Mouse (Mus musculus) intestine, postnatal 0 days (tissue): Measurements from ENCODE around the gene Rpl10a. TPM values are rescaled to one million over a fixed set of nuclear protein-coding genes. Genes with fewer than 3 reads are reported as not detected.
"Not testable (repeated sequence)": the region's sequence is repeated elsewhere in the genome, so short reads cannot be mapped to it uniquely, and the experiment has no call there.

Experiments used
- ATAC-seq: fragments of 200-750 bp; cut with Nextera tagmentation; 2 replicates; pipeline ENCODE4 v1.8.0; 2017; ENCODE audit warnings: mild to moderate bottlenecking, moderate TSS enrichment, moderate library complexity
- H3K27ac ChIP-seq: fragments of 300-500 bp; sonication (generic); 2 replicates; pipeline ENCODE4 v1.5.1; 2014; ENCODE audit warnings: mild to moderate bottlenecking, low read depth, low read length, moderate library complexity
- H3K27me3 ChIP-seq: fragments of 300-500 bp; sonication (generic); replicated peaks from 2 replicates; pipeline ENCODE4 v1.6.1; 2014; ENCODE audit warnings: low read length, mixed read lengths; ENCODE audit not compliant: control insufficient read depth, insufficient read depth
- H3K36me3 ChIP-seq: fragments of 300-500 bp; sonication (generic); 2 replicates; pipeline ENCODE4 v1.6.1; 2014; ENCODE audit warnings: mild to moderate bottlenecking, moderate library complexity; ENCODE audit not compliant: control insufficient read depth, insufficient read depth
- H3K4me1 ChIP-seq: fragments of 300-500 bp; sonication (generic); replicated peaks from 2 replicates; pipeline ENCODE4 v1.6.1; 2014; ENCODE audit warnings: antibody characterized with exemption, low read length, mixed read lengths; ENCODE audit not compliant: control insufficient read depth, insufficient read depth
- H3K4me2 ChIP-seq: fragments of 300-500 bp; sonication (generic); replicated peaks from 2 replicates; pipeline ENCODE4 v1.6.1; 2014; ENCODE audit warnings: low read depth, mild to moderate bottlenecking, moderate library complexity
- H3K4me3 ChIP-seq: fragments of 300-500 bp; sonication (generic); 2 replicates; pipeline ENCODE4 v1.5.1; 2014; ENCODE audit warnings: low read depth, low read length
- H3K9ac ChIP-seq: fragments of 300-500 bp; sonication (generic); 2 replicates; pipeline ENCODE4 v1.6.1; 2014; ENCODE audit warnings: mild to moderate bottlenecking, low read depth, low read length
- H3K9me3 ChIP-seq: fragments of 300-500 bp; sonication (generic); 2 replicates; pipeline ENCODE4 v1.6.1; 2016; ENCODE audit warnings: mixed run types; ENCODE audit not compliant: control insufficient read depth
- CTCF ChIP-seq: sonication (generic); IDR thresholded peaks from 2 replicates; pipeline ENCODE4 v1.5.1; 2016; ENCODE audit warnings: low read depth, mild to moderate bottlenecking, control low read depth, antibody characterized with exemption, moderate library complexity
- WGBS: fragments of 180-500 bp; shearing (Covaris S2); extraction: QIAGEN DNeasy Blood & Tissue Kit; methylation state at CpG from one replicate; pipeline ENCODE4 v1.1.7; 2014; 5-methylcytosine and 5-hydroxymethylcytosine counted together
- polyA plus RNA-seq: library from polyadenylated mRNA; unstranded; fragments of >200 nt; fragmentation: Nextera tagmentation; extraction: Ambion mirVana; gene quantifications from 2 replicates; pipeline ENCODE4 v1.2.1, GENCODE M21; 2015

Rpl10a gene
- polyA plus RNA-seq, 1 experiment from 2014 or later: 383 TPM

DNA sequence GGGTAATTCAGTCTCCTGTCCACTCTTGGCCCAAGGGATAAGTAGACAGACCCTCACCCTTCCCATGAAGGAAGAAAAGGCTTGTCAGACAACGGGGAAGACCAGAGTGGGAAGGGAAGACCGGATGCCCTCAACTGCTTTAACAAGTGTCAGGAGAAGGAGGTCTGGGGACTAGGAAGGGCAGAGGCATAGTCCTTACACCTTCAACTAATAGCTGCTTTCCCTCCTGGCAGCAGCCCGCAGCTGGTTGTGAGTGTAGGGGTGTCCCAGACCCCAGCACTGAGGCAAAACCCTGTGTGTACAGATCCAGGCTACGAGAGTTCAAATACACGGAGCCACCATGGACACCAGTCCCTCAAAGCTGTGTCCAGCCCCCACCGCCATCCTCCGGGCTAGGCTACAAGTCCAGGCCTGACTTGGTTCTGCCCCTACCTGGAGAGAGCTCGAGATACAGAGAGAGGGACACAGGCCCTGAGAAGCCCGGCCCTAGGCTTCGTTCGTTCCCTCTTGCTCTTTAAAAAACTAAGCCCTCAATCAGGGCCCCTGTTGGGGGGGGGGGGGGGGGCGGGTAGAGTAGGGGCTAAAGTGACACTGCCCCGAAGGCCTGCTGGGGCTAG lies 21.1 kb downstream of the Rpl10a start:
- TF ChIP-seq CTCF: no peak
- peaks cover 21% of the 10 kb centered on the region for H3K4me1 ChIP-seq
- H3K9me3 ChIP-seq: no peaks in the 10 kb centered on the region
- peak overlapping the region; percentile 99 for H3K27ac ChIP-seq
- no peak for ATAC-seq
- peak overlapping the region; percentile 81 for H3K9ac ChIP-seq
- no peaks in the 10 kb centered on the region for H3K36me3 ChIP-seq
- peak overlapping the region; percentile 81 for H3K4me3 ChIP-seq
- H3K4me2 ChIP-seq: peak overlapping the region; percentile 83
- WGBS: 8% methylated on average over 12 of the region's 13 CpGs
- H3K27me3 ChIP-seq: no peaks in the 10 kb centered on the region

DNA sequence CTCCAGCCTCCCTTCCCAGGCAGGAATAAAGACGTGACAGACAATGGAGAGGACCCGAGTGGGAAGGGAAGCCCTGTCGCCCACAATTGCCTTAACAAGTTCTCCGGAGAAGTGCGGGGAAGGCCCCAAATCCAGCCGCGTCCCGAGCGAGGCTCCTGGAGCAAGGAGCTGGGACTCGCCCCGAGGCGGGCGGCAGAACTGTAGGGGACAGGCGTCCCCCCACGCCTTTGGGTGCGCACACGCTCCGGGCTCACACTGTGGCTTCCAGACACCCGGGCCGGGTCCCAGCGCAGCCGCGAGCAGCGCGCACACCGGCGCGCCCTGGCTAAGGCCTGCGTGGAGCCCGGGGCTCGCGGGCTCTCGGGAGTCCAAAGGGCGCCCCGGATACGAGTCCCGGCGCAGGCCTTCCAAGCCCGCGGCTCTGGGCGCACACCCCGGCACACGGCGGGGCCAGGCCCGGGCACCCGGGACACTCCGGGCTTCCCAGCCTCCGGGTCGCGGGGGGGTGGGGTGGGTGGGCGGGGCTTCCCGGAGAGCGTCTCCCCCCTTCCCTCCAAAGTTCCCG lies 21.7 kb downstream of the Rpl10a start:
- Histone ChIP-seq H3K4me3 (peak overlapping the region; percentile 81), H3K4me1 (peaks cover 19% of the 10 kb centered on the region), H3K36me3 (no peaks in the 10 kb centered on the region), H3K4me2 (peak overlapping the region; percentile 83), H3K9me3 (no peaks in the 10 kb centered on the region), H3K27ac (peak overlapping the region; percentile 99), H3K9ac (peak overlapping the region; percentile 81), H3K27me3 (no peaks in the 10 kb centered on the region)
- no peak for TF ChIP-seq CTCF
- peak; percentile 81 for ATAC-seq
- WGBS: 1% methylated on average over 43 of the region's 54 CpGs

DNA sequence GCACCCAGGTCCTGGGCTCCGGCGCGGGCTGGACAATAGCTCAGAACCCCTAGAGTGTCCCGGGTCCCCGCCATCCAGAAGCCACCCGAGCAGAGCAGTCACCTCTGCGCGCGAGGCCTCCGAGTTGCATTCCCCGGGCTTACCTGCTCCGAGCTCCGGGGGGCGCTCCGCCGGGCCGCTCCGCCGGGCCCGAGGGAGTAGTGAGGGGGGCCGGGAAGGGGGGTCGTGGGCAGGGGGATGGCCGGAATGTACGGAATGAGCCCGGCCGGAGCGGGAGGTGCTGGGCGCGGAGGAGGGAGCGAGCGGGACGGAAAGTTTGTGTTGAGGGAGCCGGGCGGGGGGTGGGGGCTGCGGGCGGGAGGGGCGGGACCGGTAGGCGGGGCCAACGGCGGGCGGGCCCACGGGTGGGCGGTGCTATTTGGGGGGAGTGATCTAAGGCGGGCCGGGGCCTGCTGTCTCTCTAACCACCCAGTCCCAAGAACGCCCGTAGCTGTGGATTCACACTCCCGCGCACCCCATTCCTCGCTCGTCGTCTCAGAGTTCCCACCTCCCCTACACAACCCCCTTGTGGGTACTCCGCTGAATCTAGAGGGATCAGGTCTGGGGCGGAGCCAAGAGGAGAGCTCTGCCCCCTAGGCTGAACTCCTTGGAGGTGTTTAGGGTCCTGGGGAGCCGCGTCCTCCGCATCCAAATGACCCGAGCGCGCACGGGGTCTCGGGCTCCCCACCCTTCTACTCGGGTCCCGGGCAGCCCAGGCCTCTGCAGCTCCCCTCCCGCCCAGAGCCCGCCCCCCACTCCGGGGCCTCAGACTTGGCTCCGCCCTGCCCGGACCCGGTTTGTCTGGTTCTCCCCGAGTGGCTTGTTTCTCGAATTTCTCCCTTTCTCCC lies 22.4 kb downstream of the Rpl10a start, which contains the start of gene Tead3:
Gene Tead3 (minus strand): TSS at position 352 of the 887 bp plus-strand sequence.
- ATAC-seq: peak; percentile 74
- under 1% methylated on average over 54 of the region's 73 CpGs for WGBS
- TF ChIP-seq CTCF: peak; percentile 50

DNA sequence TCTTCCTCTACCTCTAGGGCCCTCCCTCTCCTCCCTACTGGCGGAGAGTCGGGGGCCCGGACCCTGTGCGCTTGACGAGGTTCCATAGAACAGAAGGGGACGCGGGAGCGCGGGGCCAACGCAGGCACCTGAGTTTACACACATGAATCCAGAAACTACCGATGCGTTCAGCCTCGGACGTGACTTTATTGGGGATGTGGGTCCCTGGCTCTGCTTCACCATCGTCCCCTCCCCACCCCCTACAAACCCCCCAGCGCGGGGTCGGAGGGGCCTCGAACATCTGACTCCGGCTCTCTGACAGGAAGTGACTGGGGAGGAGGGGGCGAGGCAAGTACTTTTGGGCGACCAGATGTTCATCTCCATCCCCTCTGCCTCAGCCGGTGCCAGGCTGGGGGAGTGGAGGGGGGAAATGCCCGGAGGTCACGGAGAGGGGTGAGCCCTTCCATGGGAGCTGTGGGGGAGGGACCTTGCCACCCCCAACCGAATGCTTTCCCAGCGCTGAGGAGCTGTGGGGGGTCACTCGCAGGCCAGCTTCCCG lies 23.2 kb downstream of the Rpl10a start:
- Histone ChIP-seq H3K36me3 (no peaks in the 10 kb centered on the region), H3K27me3 (no peaks in the 10 kb centered on the region), H3K4me2 (peak overlapping the region; percentile 83), H3K27ac (peak overlapping the region; percentile 99), H3K4me3 (peak overlapping the region; percentile 81), H3K9ac (peak overlapping the region; percentile 81), H3K9me3 (no peaks in the 10 kb centered on the region), H3K4me1 (peaks cover 8% of the 10 kb centered on the region)
- WGBS: 1% methylated on average over 29 of the region's 29 CpGs
- no peak for TF ChIP-seq CTCF
- ATAC-seq: no peak

More for the DNA sequence above, 22.4 kb downstream of the Rpl10a start, which contains the start of gene Tead3:
- Histone ChIP-seq H3K27me3 (no peaks in the 10 kb centered on the region), H3K4me2 (peak within 1 kb of the TSS; percentile 83), H3K9ac (peak within 1 kb of the TSS; percentile 81), H3K27ac (peak within 1 kb of the TSS; percentile 99), H3K4me3 (peak within 1 kb of the TSS; percentile 81), H3K36me3 (no peaks in the 10 kb centered on the region), H3K9me3 (no peaks in the 10 kb centered on the region), H3K4me1 (peaks cover 11% of the 10 kb centered on the region)

DNA sequence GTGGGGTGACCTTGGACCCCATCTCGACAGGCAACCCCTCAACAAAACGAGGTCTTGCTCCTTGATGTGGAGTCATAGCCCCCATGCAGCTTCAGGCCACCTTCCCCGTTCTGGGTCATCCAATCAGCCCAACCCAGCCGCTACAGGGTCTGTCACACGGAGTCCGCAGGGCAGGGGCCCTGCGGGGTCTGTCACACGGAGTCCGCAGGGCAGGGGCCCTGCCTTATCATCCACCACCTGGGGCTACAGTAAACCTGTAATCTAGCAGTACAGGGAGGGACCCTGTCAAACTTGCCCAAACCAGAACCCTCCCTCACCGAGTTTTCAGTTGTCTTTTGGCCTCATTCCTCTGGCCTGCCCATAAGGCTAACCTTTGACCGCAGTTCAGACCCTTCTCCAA lies 23.7 kb downstream of the Rpl10a start:
- H3K36me3 ChIP-seq: no peaks in the 10 kb centered on the region
- no peak overlapping the region for H3K4me3 ChIP-seq
- 18% methylated on average over 11 of the region's 11 CpGs for WGBS
- TF ChIP-seq CTCF: no peak
- H3K9me3 ChIP-seq: no peaks in the 10 kb centered on the region
- no peak for ATAC-seq
- no peak overlapping the region; the same call in 1 of the 2 replicates for H3K9ac ChIP-seq
- no peaks in the 10 kb centered on the region for H3K27me3 ChIP-seq
- H3K4me2 ChIP-seq: no peak overlapping the region
- H3K4me1 ChIP-seq: peaks cover 8% of the 10 kb centered on the region
- no peak overlapping the region for H3K27ac ChIP-seq

DNA sequence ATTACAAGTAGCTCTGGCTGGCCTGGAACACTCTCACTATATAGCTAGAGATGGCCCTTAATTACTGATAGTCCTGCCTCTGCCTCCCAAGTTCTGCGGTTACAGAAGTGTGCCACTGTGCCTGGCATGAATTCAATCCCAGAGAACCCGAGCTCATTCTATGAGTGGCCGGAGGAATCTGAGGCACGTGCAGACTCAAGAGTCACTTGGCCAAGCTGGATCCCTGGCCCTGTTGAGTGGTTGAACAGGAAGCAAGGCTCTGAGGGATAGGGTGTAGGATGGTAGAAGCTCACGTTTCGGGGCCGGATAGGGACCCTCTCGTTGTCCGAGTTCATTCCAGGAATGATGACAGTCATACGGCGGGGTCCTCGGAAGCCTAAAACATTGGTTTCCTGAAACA lies 27.6 kb downstream of the Rpl10a start:
- 91% methylated on average over 12 of the region's 12 CpGs for WGBS
- no peak for ATAC-seq
- Histone ChIP-seq H3K4me1 (peaks cover 8% of the 10 kb centered on the region), H3K27ac (no peak overlapping the region), H3K9ac (no peak overlapping the region), H3K27me3 (peaks cover 4% of the 10 kb centered on the region; the same call in 1 of the 2 replicates), H3K9me3 (no peaks in the 10 kb centered on the region), H3K4me3 (no peak overlapping the region), H3K4me2 (no peak overlapping the region), H3K36me3 (no peaks in the 10 kb centered on the region)
- no peak for TF ChIP-seq CTCF

DNA sequence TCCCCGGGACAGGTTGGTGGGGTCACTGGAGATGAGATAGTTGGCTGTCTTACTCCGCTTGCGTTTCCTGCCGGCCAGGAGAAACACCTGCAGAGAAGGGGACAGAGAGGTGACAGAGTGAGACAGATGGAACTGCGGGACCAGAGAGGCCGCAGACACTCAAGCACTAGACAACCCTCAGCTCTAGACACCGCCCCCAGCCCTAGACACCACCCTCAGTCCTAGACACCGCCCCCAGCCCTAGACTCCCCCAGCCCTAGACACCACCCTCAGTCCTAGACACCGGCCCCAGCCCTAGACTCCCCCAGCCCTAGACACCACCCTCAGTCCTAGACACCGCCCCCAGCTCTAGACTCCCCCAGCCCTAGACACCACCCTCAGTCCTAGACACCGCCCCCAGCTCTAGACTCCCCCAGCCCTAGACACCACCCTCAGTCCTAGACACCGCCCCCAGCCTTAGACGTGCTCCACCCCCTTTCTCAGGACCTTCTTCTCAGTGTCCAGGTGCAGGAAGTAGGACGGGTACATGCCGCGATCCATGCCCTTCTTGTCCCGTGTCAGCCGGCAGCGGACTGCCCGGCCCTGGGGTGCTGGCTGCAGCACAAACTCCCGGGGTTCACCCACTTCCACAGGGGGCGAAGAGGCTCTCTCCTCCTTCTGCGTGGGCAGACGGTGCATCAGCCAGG lies 30.4 kb downstream of the Rpl10a start:
- H3K9ac ChIP-seq, H3K4me2 ChIP-seq, H3K9me3 ChIP-seq, H3K27ac ChIP-seq, H3K4me1 ChIP-seq, H3K36me3 ChIP-seq, ATAC-seq, H3K4me3 ChIP-seq: not testable (repeated sequence)
- WGBS: 22% methylated on average over 23 of the region's 24 CpGs
- peaks cover 22% of the 10 kb centered on the region for H3K27me3 ChIP-seq
